In the genomic region with DNA sequence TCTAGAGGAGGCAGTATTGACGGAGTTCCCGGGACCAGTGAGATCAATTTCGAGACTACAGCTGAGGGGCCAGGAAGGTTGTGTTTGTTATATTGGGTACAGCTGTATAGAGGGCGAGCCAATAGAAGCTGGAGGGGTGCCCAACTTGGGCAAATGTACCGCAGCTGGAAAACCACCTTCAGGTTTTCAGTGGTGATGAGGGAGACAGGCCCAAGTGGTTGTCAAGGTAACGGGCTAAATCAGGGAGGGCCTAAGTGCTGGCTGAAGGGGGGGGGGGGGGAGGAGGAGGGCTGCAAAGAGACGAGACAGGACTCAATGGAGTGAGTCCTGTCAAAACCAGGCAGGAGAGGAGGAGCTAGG, we compare ENCODE assay signal across 8 mouse cellular contexts. TPM values are rescaled to one million over a fixed set of nuclear protein-coding genes. Genes with fewer than 3 reads are reported as not detected.
A peak's percentile ranks its signal among the peaks of the same experiment; 100 is the strongest.
DNase-seq lines count a peak whose midpoint lies in the region; ATAC-seq and TF ChIP-seq lines count a peak whose summit lies in the region.

No protein-coding gene starts in this region.

- peaks cover 50% of the 10 kb centered on the region for H3K4me1 ChIP-seq in testis, adult 2 months (ENCODE audit: control insufficient read depth, insufficient read depth, low read length)
- peaks cover 79% of the 10 kb centered on the region for H3K4me1 ChIP-seq in limb, embryonic 15.5 days
- peaks cover 61% of the 10 kb centered on the region for H3K4me1 ChIP-seq in stomach, embryonic 16.5 days (ENCODE audit: control insufficient read depth, insufficient read depth, low read length)

- no peak for TF ChIP-seq POLR2A in testis, adult 2 months (IDR thresholded peaks at IDR 0.05; ENCODE audit: control insufficient read depth, low read depth, low read length)

- H3K9ac ChIP-seq in limb, embryonic 15.5 days = no peak overlapping the region
- H3K9ac ChIP-seq in stomach, embryonic 16.5 days (ENCODE audit: low read length) = no peak overlapping the region

- 19% methylated on average over 7 of the region's 7 CpGs for whole genome bisulfite sequencing in limb, embryonic 15.5 days
- WGBS in stomach, embryonic 16.5 days = 29% methylated on average over 7 of the region's 7 CpGs

- no peak overlapping the region for H3K27ac ChIP-seq in testis, adult 2 months (ENCODE audit: control insufficient read depth, insufficient read depth, low read depth, low read length)
- H3K27ac ChIP-seq in limb, embryonic 15.5 days = peak overlapping the region; percentile 100
- peak overlapping the region; percentile 100 for H3K27ac ChIP-seq in stomach, embryonic 16.5 days (ENCODE audit: low read length)

- no peaks in the 10 kb centered on the region for H3K9me3 ChIP-seq in limb, embryonic 15.5 days
- H3K9me3 ChIP-seq in stomach, embryonic 16.5 days (replicated peaks; ENCODE audit: control insufficient read depth, low read length) = no peaks in the 10 kb centered on the region

- peak; percentile 41 for DNase-seq in embryo, embryonic 10 days (ENCODE audit: low spot score)
- DNase-seq in embryo, embryonic 9.5 days (ENCODE audit: extremely low spot score) = no peak
- no peak for DNase-seq in testis, postnatal 14 days (ENCODE audit: low spot score)
- DNase-seq in adipocyte (ENCODE audit: low spot score) = no peak
- no peak for DNase-seq in kidney, adult 18-20 months

- peak overlapping the region; percentile 77 for H3K4me3 ChIP-seq in testis, adult 2 months (ENCODE audit: control insufficient read depth, low read depth, low read length)
- H3K4me3 ChIP-seq in limb, embryonic 15.5 days = peak overlapping the region; percentile 88
- no peak overlapping the region for H3K4me3 ChIP-seq in stomach, embryonic 16.5 days (replicated peaks; ENCODE audit: low read length)

- no peak for TF ChIP-seq CTCF in testis, adult 2 months (IDR thresholded peaks at IDR 0.05; ENCODE audit: control insufficient read depth, insufficient read depth, insufficient replicate concordance, low read depth, low read length)

- H3K27me3 ChIP-seq in testis, adult 2 months (ENCODE audit: control insufficient read depth, insufficient read depth, low read length) = no peaks in the 10 kb centered on the region
- no peaks in the 10 kb centered on the region for H3K27me3 ChIP-seq in limb, embryonic 15.5 days
- H3K27me3 ChIP-seq in stomach, embryonic 16.5 days (ENCODE audit: control insufficient read depth, insufficient read depth, low read length) = no peaks in the 10 kb centered on the region

- no peaks in the 10 kb centered on the region for H3K36me3 ChIP-seq in testis, adult 2 months (ENCODE audit: control insufficient read depth, insufficient read depth, low read length)
- H3K36me3 ChIP-seq in limb, embryonic 15.5 days = 0 out of 2 replicates have a peak, but pooled peaks cover 8% of the 10 kb centered on the region
- no peaks in the 10 kb centered on the region for H3K36me3 ChIP-seq in stomach, embryonic 16.5 days (ENCODE audit: control insufficient read depth, insufficient read depth, low read length)

- peak overlapping the region; percentile 89 for H3K4me2 ChIP-seq in limb, embryonic 15.5 days
- H3K4me2 ChIP-seq in stomach, embryonic 16.5 days (ENCODE audit: low read depth, low read length) = peak overlapping the region; percentile 97; the same call in 1 of the 2 replicates

- peak; percentile 2; the same call in 1 of the 2 replicates for ATAC-seq in limb, embryonic 15.5 days (ENCODE audit: insufficient number of reproducible peaks, low FRiP score, low TSS enrichment, low read depth)
- ATAC-seq in stomach, embryonic 16.5 days (ENCODE audit: insufficient read depth, low FRiP score) = no peak

RNA-seq across cellular contexts. Expression of a gene that starts 1.3 kb away (rescaled TPM):
- polyA plus RNA-seq in testis, adult 2 months (2012; rRNA removed) = 0.78 and 1.1 TPM in 2 replicates
- 4.9 and 5.7 TPM in 2 replicates for polyA plus RNA-seq in limb, embryonic 15.5 days (2015; fragmentation: Nextera tagmentation; extraction: Ambion mirVana)
- 2.6 and 3.7 TPM in 2 replicates for polyA plus RNA-seq in stomach, embryonic 16.5 days (2015; fragmentation: Nextera tagmentation; extraction: Ambion mirVana)

RNA-seq across cellular contexts. Expression of a gene that starts 8.2 kb away (rescaled TPM):
- polyA plus RNA-seq in testis, adult 2 months (2012; rRNA removed) = 11.3 and 13.7 TPM in 2 replicates
- 8.9 and 10.4 TPM in 2 replicates for polyA plus RNA-seq in limb, embryonic 15.5 days (2015; fragmentation: Nextera tagmentation; extraction: Ambion mirVana)
- polyA plus RNA-seq in stomach, embryonic 16.5 days (2015; fragmentation: Nextera tagmentation; extraction: Ambion mirVana) = 6.7 and 7.7 TPM in 2 replicates

RNA-seq across cellular contexts. Expression of a gene that starts 35.4 kb away (rescaled TPM):
- 36.3 and 37.1 TPM in 2 replicates for polyA plus RNA-seq in testis, adult 2 months (2012; rRNA removed)
- 88.2 and 93.3 TPM in 2 replicates for polyA plus RNA-seq in limb, embryonic 15.5 days (2015; fragmentation: Nextera tagmentation; extraction: Ambion mirVana)
- polyA plus RNA-seq in stomach, embryonic 16.5 days (2015; fragmentation: Nextera tagmentation; extraction: Ambion mirVana) = 67.5 and 71.0 TPM in 2 replicates

RNA-seq across cellular contexts. Expression of a gene that starts 48.8 kb away (rescaled TPM):
- 1.7 TPM in 2 replicates for polyA plus RNA-seq in testis, adult 2 months (2012; rRNA removed)
- polyA plus RNA-seq in limb, embryonic 15.5 days (2015; fragmentation: Nextera tagmentation; extraction: Ambion mirVana) = not detected in 2 replicates
- 3.3 and 4.1 TPM in 2 replicates for polyA plus RNA-seq in stomach, embryonic 16.5 days (2015; fragmentation: Nextera tagmentation; extraction: Ambion mirVana)
